Mouse (Mus musculus) E14TG2a.4 (cell line): ENCODE results near the gene Selenos.

Source experiments
- CTCF ChIP-seq: conservative IDR thresholded peaks from 2 replicates; pipeline ENCODE4 v1.5.1; 2014; ENCODE audit warnings: low read length
- NANOG ChIP-seq: IDR thresholded peaks from 2 replicates; pipeline ENCODE4 v1.6.1; 2014; ENCODE audit warnings: borderline replicate concordance, low read length, mixed read lengths

DNA sequence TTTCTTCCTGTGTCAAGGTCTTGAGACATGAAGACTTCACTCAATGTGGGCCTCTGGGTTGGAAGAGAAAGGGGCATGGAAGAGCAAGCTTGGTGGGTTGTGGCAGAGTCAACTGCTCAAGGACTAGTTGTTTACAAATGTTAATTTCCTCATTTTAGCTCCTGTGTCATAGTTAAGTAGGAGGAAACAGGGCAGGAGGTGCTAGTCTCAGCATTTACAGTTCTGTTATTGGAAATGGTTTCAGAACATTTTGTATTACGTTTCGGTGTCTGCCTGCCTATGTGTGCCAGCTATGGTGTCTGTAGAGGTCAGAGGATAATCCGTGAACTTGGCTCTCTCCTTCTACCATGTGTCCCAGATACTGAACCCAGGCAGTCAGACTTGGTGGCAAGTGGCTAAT is 56.2 kb downstream of the Selenos start:
- TF ChIP-seq CTCF = no peak
- TF ChIP-seq NANOG = no peak; the same call in 1 of the 2 replicates
